Mouse (Mus musculus) liver, adult 2 months (tissue): ENCODE data around the gene Dnajc16. TPM values are rescaled to one million over a fixed set of nuclear protein-coding genes. Genes with fewer than 3 reads are reported as not detected.

Experiments
- DNase-seq: peaks from one replicate; pipeline ENCODE4 v3.0.0-alpha.2; 2011; ENCODE audit warnings: low read depth, low spot score; ENCODE audit errors: extremely low read depth
- H3K27ac ChIP-seq: fragments of 200-500 bp; replicated peaks from 2 replicates; pipeline ENCODE4 v1.5.1; 2012; ENCODE audit warnings: low read depth, mild to moderate bottlenecking, control low read depth, inconsistent platforms, low read length; ENCODE audit not compliant: insufficient read depth
- H3K27me3 ChIP-seq: fragments of 200-500 bp; 2 replicates; pipeline ENCODE4 v1.6.1; 2012; ENCODE audit warnings: mild to moderate bottlenecking, moderate library complexity, low read length, inconsistent platforms; ENCODE audit not compliant: control insufficient read depth, insufficient read depth
- H3K36me3 ChIP-seq: fragments of 200-500 bp; 2 replicates; pipeline ENCODE4 v1.6.1; 2012; ENCODE audit warnings: low read length, inconsistent platforms; ENCODE audit not compliant: control insufficient read depth, insufficient read depth
- H3K4me1 ChIP-seq: fragments of 200-500 bp; 2 replicates; pipeline ENCODE4 v1.6.1; 2011; ENCODE audit warnings: low read length; ENCODE audit not compliant: control insufficient read depth, insufficient read depth
- H3K4me3 ChIP-seq: fragments of 200-500 bp; 2 replicates; pipeline ENCODE4 v1.5.1; 2011; ENCODE audit warnings: low read depth, mild to moderate bottlenecking, control low read depth, low read length, moderate library complexity; ENCODE audit not compliant: insufficient read depth
- H3K79me2 ChIP-seq: fragments of 200-500 bp; 2 replicates; pipeline ENCODE4 v1.6.1; 2012; ENCODE audit warnings: inconsistent platforms, mild to moderate bottlenecking, low read length, moderate library complexity; ENCODE audit not compliant: control insufficient read depth, insufficient read depth
- H3K9ac ChIP-seq: fragments of 200-500 bp; 2 replicates; pipeline ENCODE4 v1.6.1; 2012; ENCODE audit warnings: low read depth, mild to moderate bottlenecking, control low read depth, inconsistent platforms, low read length
- CTCF ChIP-seq: fragments of 200-500 bp; IDR thresholded peaks from 2 replicates; pipeline ENCODE4 v1.5.1; 2011; ENCODE audit warnings: low read depth, low read length, control low read depth
- POLR2A ChIP-seq: fragments of 200-500 bp; IDR thresholded peaks from 2 replicates; pipeline ENCODE4 v1.6.1; 2011; ENCODE audit warnings: low read length, control low read depth; ENCODE audit not compliant: insufficient read depth; ENCODE audit errors: extremely low read depth
- WGBS: fragments of 180-500 bp; shearing (Covaris S2); methylation state at CpG from one replicate; pipeline ENCODE4 v1.1.7; 2018; 5-methylcytosine and 5-hydroxymethylcytosine counted together
- polyA plus RNA-seq: library from polyadenylated mRNA; depleted of rRNA; stranded (reverse); fragments of >200 nt; gene quantifications from 2 replicates; pipeline ENCODE4 v1.2.3, GENCODE M21; 2012
- total RNA-seq: library from RNA; depleted of rRNA; stranded (reverse); fragments of >200 nt; gene quantifications from 2 replicates; pipeline ENCODE4 v1.2.3, GENCODE M21; 2014

The Dnajc16 gene
- total and polyA plus RNA-seq, 2 experiments, result 3.8 to 5.6 TPM

- H3K4me3 ChIP-seq, result no peak overlapping the region
- DNase-seq, result peak; percentile 75
- 72% methylated on average over 8 of the region's 8 CpGs for WGBS
- peak; percentile 80 for TF ChIP-seq CTCF
- TF ChIP-seq POLR2A, result no peak
- no peaks in the 10 kb centered on the region for H3K27me3 ChIP-seq
- H3K79me2 ChIP-seq, result no peaks in the 10 kb centered on the region
- peaks cover 37% of the 10 kb centered on the region for H3K36me3 ChIP-seq
- H3K27ac ChIP-seq, result no peak overlapping the region
- no peak overlapping the region for H3K9ac ChIP-seq
- peaks cover 2% of the 10 kb centered on the region; the same call in 1 of the 2 replicates for H3K4me1 ChIP-seq
Measured at GRCm38 (mm10) chr4:141809850-141810464, 19.2 kb upstream of the Dnajc16 start.

GRCm38 (mm10) chr4:141805886-141806285 is 15.2 kb upstream of the Dnajc16 start:
- Histone ChIP-seq H3K36me3 (peaks cover 32% of the 10 kb centered on the region), H3K27me3 (no peaks in the 10 kb centered on the region), H3K4me1 (peaks cover 2% of the 10 kb centered on the region; the same call in 1 of the 2 replicates), H3K27ac (no peak overlapping the region), H3K4me3 (no peak overlapping the region), H3K79me2 (no peaks in the 10 kb centered on the region), H3K9ac (no peak overlapping the region)
- DNase-seq, result no peak
- TF ChIP-seq POLR2A (no peak), CTCF (no peak)
- 89% methylated on average over 8 of the region's 8 CpGs for WGBS

GRCm38 (mm10) chr4:141804105-141804504 is 13.4 kb upstream of the Dnajc16 start:
- Histone ChIP-seq H3K36me3 (peaks cover 31% of the 10 kb centered on the region), H3K9ac (no peak overlapping the region), H3K4me3 (no peak overlapping the region), H3K27me3 (no peaks in the 10 kb centered on the region), H3K79me2 (no peaks in the 10 kb centered on the region), H3K27ac (no peak overlapping the region), H3K4me1 (no peaks in the 10 kb centered on the region)
- 88% methylated on average over 4 of the region's 4 CpGs for WGBS
- TF ChIP-seq POLR2A, result no peak
- 0 out of 2 replicates have a peak, but pooled peaks have one; percentile 17 for TF ChIP-seq CTCF
- DNase-seq, result no peak

GRCm38 (mm10) chr4:141797545-141797944 is 6.8 kb upstream of the Dnajc16 start:
- peaks cover 12% of the 10 kb centered on the region for H3K79me2 ChIP-seq
- H3K27me3 ChIP-seq, result no peaks in the 10 kb centered on the region
- TF ChIP-seq CTCF (no peak), POLR2A (no peak)
- no peak for DNase-seq
- peaks cover 10% of the 10 kb centered on the region; the same call in 1 of the 2 replicates for H3K36me3 ChIP-seq
- no peak overlapping the region for H3K9ac ChIP-seq
- WGBS, result 91% methylated on average over 5 of the region's 5 CpGs
- H3K27ac ChIP-seq, result no peak overlapping the region
- H3K4me3 ChIP-seq, result no peak overlapping the region
- H3K4me1 ChIP-seq, result peaks cover 19% of the 10 kb centered on the region

GRCm38 (mm10) chr4:141796954-141797353 is 6.2 kb upstream of the Dnajc16 start:
- no peak overlapping the region for H3K27ac ChIP-seq

GRCm38 (mm10) chr4:141796356-141796755 is 5.6 kb upstream of the Dnajc16 start:
- no peak for DNase-seq
- H3K9ac ChIP-seq, result peak overlapping the region; percentile 40
- 47% methylated on average over 7 of the region's 7 CpGs for WGBS
- peaks cover 10% of the 10 kb centered on the region; the same call in 1 of the 2 replicates for H3K36me3 ChIP-seq
- peaks cover 26% of the 10 kb centered on the region for H3K4me1 ChIP-seq
- TF ChIP-seq POLR2A (no peak), CTCF (no peak)
- no peaks in the 10 kb centered on the region for H3K27me3 ChIP-seq
- peak overlapping the region; percentile 60 for H3K27ac ChIP-seq
- no peak overlapping the region for H3K4me3 ChIP-seq
- peaks cover 12% of the 10 kb centered on the region for H3K79me2 ChIP-seq

More at GRCm38 (mm10) chr4:141796954-141797353, 6.2 kb upstream of the Dnajc16 start:
- no peak for DNase-seq
- H3K27me3 ChIP-seq, result no peaks in the 10 kb centered on the region
- H3K79me2 ChIP-seq, result peaks cover 12% of the 10 kb centered on the region
- no peak overlapping the region for H3K9ac ChIP-seq
- TF ChIP-seq CTCF (no peak), POLR2A (no peak)
- H3K36me3 ChIP-seq, result peaks cover 10% of the 10 kb centered on the region; the same call in 1 of the 2 replicates
- 98% methylated on average over 4 of the region's 4 CpGs for WGBS
- H3K4me1 ChIP-seq, result peaks cover 21% of the 10 kb centered on the region
- H3K4me3 ChIP-seq, result no peak overlapping the region
